Mouse (Mus musculus): ENCODE data around the gene Nabp1. TPM values are rescaled to one million over a fixed set of nuclear protein-coding genes. Genes with fewer than 3 reads are reported as not detected.

Gene Nabp1
- polyA plus RNA-seq (2015; fragmentation: Nextera tagmentation; extraction: Ambion mirVana), result 45.4 and 53.6 TPM in 2 replicates

DNA sequence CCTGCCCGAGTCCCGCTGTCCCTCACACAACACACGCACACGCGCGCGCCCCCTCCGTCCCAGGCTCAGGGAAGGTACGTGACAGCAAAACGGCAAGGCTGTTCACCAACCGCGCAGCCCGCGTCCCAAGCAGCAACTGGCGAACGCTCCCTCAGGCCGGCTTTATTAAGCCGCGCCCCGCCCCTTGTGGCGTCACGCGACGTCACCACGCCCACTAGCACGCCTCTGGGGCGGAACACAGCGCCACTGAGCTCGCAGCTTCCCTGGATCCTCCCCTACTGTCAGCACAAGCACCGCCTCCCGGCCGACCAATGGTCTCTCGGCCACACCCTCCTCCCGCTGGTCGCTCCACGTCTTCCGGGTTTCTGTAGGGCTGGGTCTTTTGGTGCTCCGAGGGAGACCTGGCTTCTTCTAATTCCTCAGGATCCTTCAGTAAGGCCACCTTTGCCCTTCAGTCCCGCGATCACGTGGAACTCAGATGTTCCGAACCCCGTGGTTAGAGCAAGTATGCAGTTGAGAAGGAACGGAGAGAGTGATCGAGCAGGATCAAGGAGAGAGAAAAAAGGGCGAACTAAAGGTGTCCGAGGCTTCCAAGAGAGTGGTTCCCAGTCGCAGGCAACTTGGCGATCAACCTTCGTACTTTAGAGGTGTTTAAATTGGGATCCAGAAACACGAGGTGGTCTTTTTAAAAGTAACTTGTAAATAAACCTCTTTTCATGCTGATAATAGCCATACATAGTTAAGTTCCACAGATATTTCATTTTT is at the start of gene Nabp1:
Gene Nabp1, minus strand, starts transcription at position 164 of the 765 bp plus-strand sequence.

Other genes with a start within 250 kb of the Nabp1 start
- 107 and 129 TPM in 2 replicates for gene Cavin2, start 189.3 kb downstream of the Nabp1 start, polyA plus RNA-seq (2015; fragmentation: Nextera tagmentation; extraction: Ambion mirVana)